Mouse (Mus musculus): ENCODE results near the gene Psmc2. TPM values are rescaled to one million over a fixed set of nuclear protein-coding genes. Genes with fewer than 3 reads are reported as not detected.

Gene Psmc2
- polyA plus RNA-seq, 1 experiment = 174 TPM

- TF ChIP-seq CTCF (IDR thresholded peaks at IDR 0.05; ENCODE audit: control insufficient read depth, insufficient read depth, insufficient replicate concordance, low read depth, low read length) (no peak), POLR2A (IDR thresholded peaks at IDR 0.05; ENCODE audit: control insufficient read depth, low read depth, low read length) (no peak)
- H3K4me3 ChIP-seq (ENCODE audit: control insufficient read depth, low read depth, low read length) = no peak overlapping the region
- H3K27ac ChIP-seq (ENCODE audit: control insufficient read depth, insufficient read depth, low read depth, low read length) = no peak overlapping the region
- H3K4me1 ChIP-seq (ENCODE audit: control insufficient read depth, insufficient read depth, low read length) = no peaks in the 10 kb centered on the region
- no peaks in the 10 kb centered on the region for H3K27me3 ChIP-seq (ENCODE audit: control insufficient read depth, insufficient read depth, low read length)
- peaks cover 1% of the 10 kb centered on the region; the same call in 1 of the 2 replicates for H3K36me3 ChIP-seq (ENCODE audit: control insufficient read depth, insufficient read depth, low read length)
Measured at GRCm38 (mm10) chr5:21803691-21804188, 18.7 kb downstream of the Psmc2 start.

DNA sequence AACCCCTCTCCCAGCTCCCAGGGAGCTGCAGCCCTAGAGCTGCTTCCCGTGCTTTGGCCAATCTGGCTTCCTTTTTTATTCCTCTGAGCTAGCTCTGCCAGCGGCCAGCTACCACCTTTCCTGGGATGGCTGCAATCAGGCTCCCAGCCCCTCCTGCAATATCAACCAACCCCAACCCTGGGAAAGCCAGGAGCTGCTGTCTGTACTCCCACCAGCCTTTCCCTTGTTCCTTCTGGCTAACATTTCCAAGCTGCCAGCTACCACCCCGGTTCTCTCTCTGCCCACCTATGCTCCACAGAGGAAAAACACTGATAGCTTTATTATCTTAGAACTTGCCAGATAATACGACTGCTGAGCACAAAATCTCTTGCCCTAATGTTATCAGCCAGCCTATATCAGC, 19.8 kb downstream of the Psmc2 start:
- TF ChIP-seq CTCF (IDR thresholded peaks at IDR 0.05; ENCODE audit: control insufficient read depth, insufficient read depth, insufficient replicate concordance, low read depth, low read length) (no peak), POLR2A (IDR thresholded peaks at IDR 0.05; ENCODE audit: control insufficient read depth, low read depth, low read length) (no peak)
- Histone ChIP-seq H3K27ac (ENCODE audit: control insufficient read depth, insufficient read depth, low read depth, low read length) (no peak overlapping the region), H3K27me3 (ENCODE audit: control insufficient read depth, insufficient read depth, low read length) (no peaks in the 10 kb centered on the region), H3K36me3 (ENCODE audit: control insufficient read depth, insufficient read depth, low read length) (no peaks in the 10 kb centered on the region), H3K4me3 (ENCODE audit: control insufficient read depth, low read depth, low read length) (no peak overlapping the region), H3K4me1 (ENCODE audit: control insufficient read depth, insufficient read depth, low read length) (no peaks in the 10 kb centered on the region)

DNA sequence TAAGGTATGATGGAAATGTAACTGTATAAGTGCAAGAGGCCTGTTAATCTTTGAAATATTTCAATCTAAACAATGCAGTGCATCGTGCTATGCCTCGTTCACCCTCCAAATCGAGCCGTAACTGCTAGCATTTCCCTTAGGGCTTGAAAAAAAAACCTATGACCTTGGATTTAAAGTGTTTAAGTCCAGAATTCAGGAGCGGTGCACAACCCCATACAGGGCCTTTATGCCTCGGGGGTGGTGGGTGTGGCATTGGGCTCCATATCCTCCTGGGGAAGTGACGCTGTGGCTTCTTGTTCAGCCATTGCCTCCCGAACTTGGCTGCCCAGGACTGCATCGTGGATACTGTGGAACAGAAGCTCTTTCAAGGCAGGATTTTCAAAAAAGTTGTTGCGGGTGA, 25.8 kb downstream of the Psmc2 start:
- Histone ChIP-seq H3K27ac (ENCODE audit: control insufficient read depth, insufficient read depth, low read depth, low read length) (no peak overlapping the region), H3K27me3 (ENCODE audit: control insufficient read depth, insufficient read depth, low read length) (no peaks in the 10 kb centered on the region), H3K4me3 (ENCODE audit: control insufficient read depth, low read depth, low read length) (no peak overlapping the region), H3K36me3 (ENCODE audit: control insufficient read depth, insufficient read depth, low read length) (no peaks in the 10 kb centered on the region), H3K4me1 (ENCODE audit: control insufficient read depth, insufficient read depth, low read length) (no peaks in the 10 kb centered on the region; the same call in 1 of the 2 replicates)
- TF ChIP-seq CTCF (IDR thresholded peaks at IDR 0.05; ENCODE audit: control insufficient read depth, insufficient read depth, insufficient replicate concordance, low read depth, low read length) = no peak
- no peak for TF ChIP-seq POLR2A (IDR thresholded peaks at IDR 0.05; ENCODE audit: control insufficient read depth, low read depth, low read length)

DNA sequence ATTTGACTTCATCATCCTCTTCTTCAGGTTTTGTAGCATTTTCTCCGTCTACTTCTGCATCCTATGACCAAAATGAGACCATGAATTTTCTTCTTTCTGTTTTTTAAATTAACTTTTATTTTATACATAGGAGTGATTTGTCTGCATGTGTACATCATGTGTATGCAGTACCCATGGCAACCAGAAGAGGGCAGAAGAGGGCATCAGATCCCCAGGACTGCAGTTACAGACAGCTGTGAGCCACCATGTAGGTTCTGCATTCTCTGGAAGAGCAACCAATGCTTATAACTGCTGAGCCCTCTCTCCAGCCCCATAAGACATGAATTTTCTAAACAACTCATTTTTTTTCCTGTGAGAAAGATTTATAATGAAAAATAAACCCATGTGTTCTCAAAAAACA, 28.9 kb downstream of the Psmc2 start:
- Histone ChIP-seq H3K36me3 (ENCODE audit: control insufficient read depth, insufficient read depth, low read length) (no peaks in the 10 kb centered on the region), H3K4me1 (ENCODE audit: control insufficient read depth, insufficient read depth, low read length) (no peaks in the 10 kb centered on the region; the same call in 1 of the 2 replicates), H3K27ac (ENCODE audit: control insufficient read depth, insufficient read depth, low read depth, low read length) (no peak overlapping the region), H3K4me3 (ENCODE audit: control insufficient read depth, low read depth, low read length) (no peak overlapping the region), H3K27me3 (ENCODE audit: control insufficient read depth, insufficient read depth, low read length) (no peaks in the 10 kb centered on the region)
- TF ChIP-seq CTCF (IDR thresholded peaks at IDR 0.05; ENCODE audit: control insufficient read depth, insufficient read depth, insufficient replicate concordance, low read depth, low read length) (peak; percentile 68; the same call in 1 of the 2 replicates), POLR2A (IDR thresholded peaks at IDR 0.05; ENCODE audit: control insufficient read depth, low read depth, low read length) (no peak)

GRCm38 (mm10) chr5:21826370-21826769, 41.3 kb downstream of the Psmc2 start:
- Histone ChIP-seq H3K36me3 (ENCODE audit: control insufficient read depth, insufficient read depth, low read length) (no peaks in the 10 kb centered on the region), H3K4me3 (ENCODE audit: control insufficient read depth, low read depth, low read length) (no peak overlapping the region), H3K27me3 (ENCODE audit: control insufficient read depth, insufficient read depth, low read length) (no peaks in the 10 kb centered on the region), H3K27ac (ENCODE audit: control insufficient read depth, insufficient read depth, low read depth, low read length) (no peak overlapping the region), H3K4me1 (ENCODE audit: control insufficient read depth, insufficient read depth, low read length) (no peaks in the 10 kb centered on the region)
- TF ChIP-seq CTCF (IDR thresholded peaks at IDR 0.05; ENCODE audit: control insufficient read depth, insufficient read depth, insufficient replicate concordance, low read depth, low read length) (no peak), POLR2A (IDR thresholded peaks at IDR 0.05; ENCODE audit: control insufficient read depth, low read depth, low read length) (no peak)

GRCm38 (mm10) chr5:21827643-21828042, 42.6 kb downstream of the Psmc2 start:
- H3K4me3 ChIP-seq (ENCODE audit: control insufficient read depth, low read depth, low read length) = no peak overlapping the region
- TF ChIP-seq CTCF (IDR thresholded peaks at IDR 0.05; ENCODE audit: control insufficient read depth, insufficient read depth, insufficient replicate concordance, low read depth, low read length) (no peak), POLR2A (IDR thresholded peaks at IDR 0.05; ENCODE audit: control insufficient read depth, low read depth, low read length) (no peak)
- no peaks in the 10 kb centered on the region for H3K36me3 ChIP-seq (ENCODE audit: control insufficient read depth, insufficient read depth, low read length)
- H3K4me1 ChIP-seq (ENCODE audit: control insufficient read depth, insufficient read depth, low read length) = no peaks in the 10 kb centered on the region
- no peaks in the 10 kb centered on the region for H3K27me3 ChIP-seq (ENCODE audit: control insufficient read depth, insufficient read depth, low read length)
- no peak overlapping the region for H3K27ac ChIP-seq (ENCODE audit: control insufficient read depth, insufficient read depth, low read depth, low read length)

GRCm38 (mm10) chr5:21828855-21829254, 43.8 kb downstream of the Psmc2 start:
- H3K36me3 ChIP-seq (ENCODE audit: control insufficient read depth, insufficient read depth, low read length) = no peaks in the 10 kb centered on the region

DNA sequence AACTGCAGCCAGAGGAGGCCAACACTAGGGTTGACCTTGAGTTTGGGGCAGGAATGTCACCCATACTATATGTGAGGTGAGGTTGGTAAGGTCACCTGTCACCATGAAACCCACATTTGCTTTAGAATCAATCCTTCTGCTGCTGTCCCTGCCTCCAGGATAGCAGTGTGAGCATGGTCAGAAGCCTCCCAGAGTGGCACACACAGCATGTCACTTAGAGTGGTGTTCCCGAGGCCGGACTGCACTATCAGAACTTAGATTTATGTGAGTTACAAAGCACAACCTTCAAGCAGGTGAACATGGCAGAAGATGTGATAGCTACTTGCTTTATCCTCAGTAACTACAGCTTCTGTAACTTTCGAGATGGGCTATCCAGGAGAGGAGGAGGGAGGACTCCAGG, 46.7 kb downstream of the Psmc2 start:
- H3K4me3 ChIP-seq (ENCODE audit: control insufficient read depth, low read depth, low read length) = no peak overlapping the region
- no peaks in the 10 kb centered on the region for H3K36me3 ChIP-seq (ENCODE audit: control insufficient read depth, insufficient read depth, low read length)
- no peaks in the 10 kb centered on the region for H3K4me1 ChIP-seq (ENCODE audit: control insufficient read depth, insufficient read depth, low read length)
- H3K27ac ChIP-seq (ENCODE audit: control insufficient read depth, insufficient read depth, low read depth, low read length) = no peak overlapping the region
- no peaks in the 10 kb centered on the region for H3K27me3 ChIP-seq (ENCODE audit: control insufficient read depth, insufficient read depth, low read length)
- TF ChIP-seq POLR2A (IDR thresholded peaks at IDR 0.05; ENCODE audit: control insufficient read depth, low read depth, low read length) (no peak), CTCF (IDR thresholded peaks at IDR 0.05; ENCODE audit: control insufficient read depth, insufficient read depth, insufficient replicate concordance, low read depth, low read length) (no peak)

More at GRCm38 (mm10) chr5:21828855-21829254, 43.8 kb downstream of the Psmc2 start:
- Histone ChIP-seq H3K4me3 (ENCODE audit: control insufficient read depth, low read depth, low read length) (no peak overlapping the region), H3K27me3 (ENCODE audit: control insufficient read depth, insufficient read depth, low read length) (no peaks in the 10 kb centered on the region), H3K4me1 (ENCODE audit: control insufficient read depth, insufficient read depth, low read length) (no peaks in the 10 kb centered on the region), H3K27ac (ENCODE audit: control insufficient read depth, insufficient read depth, low read depth, low read length) (no peak overlapping the region)
- TF ChIP-seq CTCF (IDR thresholded peaks at IDR 0.05; ENCODE audit: control insufficient read depth, insufficient read depth, insufficient replicate concordance, low read depth, low read length) (no peak), POLR2A (IDR thresholded peaks at IDR 0.05; ENCODE audit: control insufficient read depth, low read depth, low read length) (no peak)
